Mouse (Mus musculus) neutrophil, adult 5-6 weeks (primary cell): ENCODE measurements around the gene Dlgap1. TPM values are rescaled to one million over a fixed set of nuclear protein-coding genes. Genes with fewer than 3 reads are reported as not detected.
"Not testable (repeated sequence)": the region's sequence is repeated elsewhere in the genome, so short reads cannot be mapped to it uniquely, and the experiment has no call there.

Source experiments
- ATAC-seq: fragments of 151-379, 151-347 bp; 2 replicates; pipeline ENCODE4 v1.8.0; 2017; ENCODE audit warnings: mild to moderate bottlenecking, moderate TSS enrichment; ENCODE audit not compliant: insufficient number of reproducible peaks, poor library complexity, low FRiP score, severe bottlenecking; ENCODE audit errors: extremely low read depth
- total RNA-seq: library from RNA; stranded (forward); fragments of 200-1000 nt; gene quantifications from 2 replicates; pipeline ENCODE4 v1.2.3, GENCODE M21; 2017

The Dlgap1 gene
- total RNA-seq, 1 experiment from 2014 or later: not detected

DNA sequence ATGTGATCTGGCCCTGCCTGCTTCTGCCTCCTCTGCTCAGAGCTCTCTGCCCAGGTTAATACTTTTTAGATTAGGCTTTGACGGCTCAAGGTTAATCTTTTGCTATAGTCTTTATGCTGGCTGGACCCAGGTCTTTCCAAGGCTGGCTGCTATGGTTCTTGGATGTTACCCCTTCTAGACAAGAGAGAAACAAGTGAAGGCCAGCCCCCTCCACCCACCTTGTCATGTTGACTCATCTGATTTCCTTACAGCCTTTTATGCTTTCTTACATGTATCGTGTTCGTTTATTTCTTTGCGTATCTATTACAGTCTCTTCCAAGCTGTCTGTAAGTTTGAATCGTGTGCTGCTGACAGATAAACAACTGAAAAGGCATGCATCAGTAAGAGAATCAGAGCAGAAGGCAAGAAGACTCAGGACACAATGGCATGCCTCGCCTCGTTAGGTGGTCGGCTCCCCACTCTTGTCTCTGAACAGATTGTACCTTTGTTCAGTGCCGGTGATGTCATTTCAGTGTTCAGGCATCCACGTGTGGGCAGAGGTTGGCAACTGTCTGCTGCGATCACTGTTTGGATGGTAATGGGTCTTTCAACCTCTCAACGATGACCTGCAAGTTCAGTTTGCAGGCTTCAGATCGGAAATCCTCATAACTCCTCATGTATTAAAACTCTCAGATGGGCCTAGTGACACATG lies 618.0 kb downstream of the Dlgap1 start:
- no peak for ATAC-seq

DNA sequence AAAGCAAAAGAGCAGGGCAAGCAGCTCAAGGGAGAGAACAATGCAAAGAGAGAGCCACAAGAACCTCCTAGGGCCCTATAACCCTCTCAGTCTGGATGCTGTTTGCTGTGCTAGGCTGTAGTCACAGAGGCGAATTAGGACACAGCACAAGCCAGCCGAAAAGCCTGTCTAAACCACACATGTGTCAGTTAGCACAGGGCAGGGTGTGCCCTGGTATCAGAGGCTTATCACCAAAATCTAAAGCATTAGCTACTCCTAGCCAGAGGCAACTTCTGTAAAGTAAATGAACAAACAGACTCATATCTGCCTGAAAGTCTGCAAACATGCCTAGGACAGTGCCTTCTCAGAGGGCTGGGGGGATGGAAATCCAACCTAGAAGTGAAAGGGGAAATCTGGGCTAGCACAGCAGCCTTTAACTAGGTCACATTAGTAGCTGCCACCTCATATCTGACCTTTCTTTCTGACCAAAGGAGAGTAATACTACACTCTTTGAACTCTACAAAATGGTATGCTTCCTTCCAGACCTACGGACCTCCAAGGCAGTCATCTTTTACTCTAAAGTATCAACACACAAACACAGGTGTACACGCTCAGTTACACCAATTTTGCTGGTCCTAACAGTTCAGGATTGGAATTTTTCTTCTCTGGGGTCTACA lies 619.2 kb downstream of the Dlgap1 start:
- not testable (repeated sequence) for ATAC-seq

DNA sequence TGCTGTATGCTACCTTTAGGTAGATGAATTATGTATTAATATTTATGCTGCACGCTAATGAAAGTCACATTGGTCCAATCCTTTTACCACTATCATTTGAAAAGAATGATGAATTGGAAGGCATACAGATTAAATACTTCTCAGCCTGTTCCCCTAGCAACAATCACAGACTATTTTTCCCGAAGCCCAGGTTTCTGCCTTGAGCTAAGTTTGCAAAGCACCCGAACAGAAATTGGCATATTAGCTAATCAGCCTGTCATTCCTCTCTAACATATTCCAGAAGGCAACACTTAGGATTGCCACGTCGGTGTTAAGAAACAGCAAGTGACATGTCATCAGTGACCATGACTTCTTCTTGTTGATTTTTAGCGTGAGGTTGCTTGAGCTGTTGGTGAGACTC lies 619.8 kb downstream of the Dlgap1 start:
- ATAC-seq: no peak

DNA sequence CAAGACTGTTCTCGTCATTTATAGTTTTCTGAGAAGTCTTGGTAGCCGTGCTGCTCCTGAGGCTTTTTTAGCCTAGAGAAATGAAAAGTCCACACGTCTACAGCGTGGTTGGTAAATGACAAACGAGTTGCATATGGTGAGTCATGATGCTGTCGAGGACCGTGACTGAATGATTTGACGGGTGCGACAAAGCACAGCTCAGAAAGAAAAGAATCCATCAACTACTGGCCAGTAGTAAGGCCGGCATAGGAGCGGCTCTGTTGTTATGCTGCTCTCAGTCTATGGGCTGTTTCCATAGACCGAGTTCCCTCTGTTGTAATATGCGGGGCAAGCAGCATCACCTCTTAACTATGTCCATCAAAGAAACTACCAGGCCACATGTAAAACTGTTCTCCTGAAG lies 620.3 kb downstream of the Dlgap1 start:
- ATAC-seq: no peak

DNA sequence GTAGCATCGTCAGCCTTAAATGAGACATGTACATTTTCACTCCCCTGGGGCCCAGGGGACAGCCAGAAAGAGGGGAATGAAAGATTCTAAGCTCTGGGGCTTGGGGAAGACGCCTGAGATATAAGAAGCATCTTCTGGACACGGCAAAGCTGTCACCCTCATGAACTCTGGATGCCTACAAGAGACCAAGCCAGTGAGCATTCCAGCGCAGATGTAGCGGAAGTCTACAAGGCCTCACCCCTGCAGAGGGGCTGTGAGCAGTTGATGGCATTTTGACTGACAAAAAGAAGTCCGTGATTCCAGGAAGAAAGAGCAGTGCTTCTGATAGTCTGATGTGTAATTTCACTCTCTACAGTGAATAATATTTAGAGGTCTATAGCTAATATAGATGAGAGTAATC lies 621.6 kb downstream of the Dlgap1 start:
- ATAC-seq: no peak

DNA sequence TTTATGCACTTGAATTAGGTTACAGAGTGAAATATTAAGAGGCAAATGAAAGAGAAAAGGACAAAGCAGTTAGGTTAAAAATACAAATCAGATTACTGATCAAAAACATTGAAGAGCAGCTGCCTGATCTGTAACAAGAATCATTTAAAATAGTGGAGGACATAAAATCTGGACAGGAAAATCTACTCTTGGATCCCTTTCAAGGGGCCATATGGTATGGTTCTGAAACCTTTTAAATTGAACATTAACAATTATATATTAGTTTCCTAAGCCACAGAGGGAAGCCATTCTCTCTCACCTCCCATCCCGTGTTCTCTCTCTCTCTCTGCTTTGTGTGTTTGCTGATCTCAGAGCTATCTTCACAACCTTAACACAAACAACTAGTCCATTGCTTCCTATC lies 625.4 kb downstream of the Dlgap1 start:
- ATAC-seq: no peak

DNA sequence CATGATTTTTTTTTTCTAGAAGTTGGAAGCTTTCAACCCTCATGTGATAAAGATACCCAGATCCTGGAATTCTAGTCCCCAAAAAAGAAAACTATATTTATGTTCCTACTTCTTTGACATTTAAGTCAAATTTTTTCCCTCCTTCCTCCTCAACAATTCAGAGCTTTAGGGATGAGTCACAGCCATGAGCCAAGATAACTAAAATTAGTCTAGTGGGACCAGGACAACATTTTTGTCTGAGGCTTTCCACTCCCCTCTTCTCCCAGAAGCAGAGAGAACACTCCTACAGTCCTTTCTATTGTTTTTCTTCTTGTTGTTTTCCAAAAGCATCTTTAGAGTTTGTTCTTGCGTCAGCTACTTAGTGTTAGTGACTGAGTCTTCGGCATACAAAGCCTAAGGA lies 627.5 kb downstream of the Dlgap1 start:
- no peak for ATAC-seq

DNA sequence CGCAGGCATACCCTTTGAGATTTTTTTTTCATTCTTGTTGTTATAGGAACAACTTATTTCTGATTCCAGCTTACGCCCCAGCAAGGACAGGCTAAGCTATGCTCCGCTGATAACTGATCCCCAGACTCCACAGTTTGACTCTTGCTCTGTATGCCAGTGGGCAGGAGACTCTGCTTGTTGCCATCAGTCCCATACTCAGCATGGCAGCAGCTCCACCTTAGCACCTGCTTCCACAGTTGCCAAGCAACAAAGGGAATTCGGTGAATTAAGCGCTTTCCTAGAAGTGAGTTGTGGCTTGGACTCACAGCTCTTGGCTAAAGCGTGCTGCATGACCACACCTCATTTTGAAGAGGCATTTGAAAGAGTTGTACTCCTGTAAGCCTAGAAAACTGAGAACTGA lies 631.6 kb downstream of the Dlgap1 start:
- ATAC-seq: no peak

DNA sequence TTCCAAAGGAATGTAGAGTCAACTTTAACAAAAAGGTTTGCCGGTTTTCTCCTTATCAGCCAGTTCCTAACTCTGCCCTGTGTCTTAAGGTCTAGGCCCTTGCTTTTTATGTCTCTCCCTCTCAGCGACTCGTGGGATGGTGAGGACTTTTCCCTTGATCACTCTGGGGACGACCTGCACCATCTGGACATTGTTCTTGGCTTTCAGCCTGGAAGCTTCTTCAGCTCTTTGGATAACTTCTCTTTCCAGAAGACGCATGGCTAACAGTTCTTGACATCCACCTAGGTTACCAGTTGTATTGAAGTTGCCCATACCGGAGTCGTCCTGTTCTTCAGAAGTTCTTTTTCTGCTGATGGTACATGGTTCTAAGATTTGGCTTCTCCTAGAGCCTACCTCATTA lies 633.2 kb downstream of the Dlgap1 start:
- no peak for ATAC-seq

DNA sequence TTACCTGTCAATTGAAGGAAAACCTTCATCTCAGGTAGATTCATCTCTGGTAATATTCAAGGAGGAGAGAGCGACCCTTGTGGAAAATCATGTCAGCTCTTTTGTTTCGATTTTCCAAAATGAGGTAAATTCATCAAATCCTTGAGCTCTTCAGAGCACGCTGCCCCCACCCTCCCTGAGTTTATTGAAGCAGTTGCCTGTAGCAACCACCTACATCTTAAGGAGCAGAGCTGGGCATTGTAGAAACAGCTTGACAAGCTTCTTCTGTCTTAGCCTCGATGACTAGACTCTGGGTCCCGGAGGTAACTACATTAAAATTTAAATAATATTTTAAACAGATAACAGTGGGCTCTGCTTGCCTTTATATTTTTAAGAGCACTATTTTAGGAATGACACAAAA lies 636.8 kb downstream of the Dlgap1 start:
- no peak for ATAC-seq

DNA sequence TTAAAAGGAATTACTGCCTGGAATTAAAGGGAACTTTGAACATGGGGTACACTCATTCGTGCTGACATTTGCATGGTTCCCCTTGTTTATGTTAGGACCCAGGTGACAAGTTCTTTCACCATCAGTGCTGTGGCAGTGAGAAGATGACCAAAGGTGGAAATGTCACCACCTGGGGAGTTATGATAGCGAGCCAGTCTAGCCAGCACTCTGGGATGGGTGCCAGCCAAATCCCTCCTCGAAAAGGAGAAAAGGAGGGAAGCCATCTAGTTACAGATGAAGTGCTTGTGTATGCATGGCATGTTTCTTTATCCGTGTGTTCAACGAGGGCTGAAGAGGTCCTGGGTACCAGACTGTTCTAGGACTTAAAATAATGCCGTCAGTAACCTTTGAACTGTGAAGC lies 643.3 kb downstream of the Dlgap1 start:
- ATAC-seq: no peak

DNA sequence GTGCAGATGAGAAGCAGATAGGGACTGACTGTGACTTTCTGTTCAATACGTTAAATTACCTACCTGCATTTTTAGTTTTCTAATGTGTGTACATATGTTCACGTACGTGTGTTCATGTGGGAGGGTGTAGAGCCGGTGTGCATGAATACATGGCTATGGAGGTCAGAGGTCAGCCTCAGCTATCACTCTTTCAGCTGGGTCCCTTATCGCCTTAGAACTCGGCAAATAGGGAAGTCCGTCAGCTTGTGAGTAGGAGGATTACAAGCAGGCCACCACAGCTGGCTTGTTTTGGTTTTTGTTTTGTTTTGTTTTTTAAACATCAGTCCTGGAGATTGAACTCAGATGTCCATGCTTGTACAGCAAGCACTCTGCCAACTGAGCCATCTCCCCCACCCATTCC lies 645.0 kb downstream of the Dlgap1 start:
- ATAC-seq: no peak

DNA sequence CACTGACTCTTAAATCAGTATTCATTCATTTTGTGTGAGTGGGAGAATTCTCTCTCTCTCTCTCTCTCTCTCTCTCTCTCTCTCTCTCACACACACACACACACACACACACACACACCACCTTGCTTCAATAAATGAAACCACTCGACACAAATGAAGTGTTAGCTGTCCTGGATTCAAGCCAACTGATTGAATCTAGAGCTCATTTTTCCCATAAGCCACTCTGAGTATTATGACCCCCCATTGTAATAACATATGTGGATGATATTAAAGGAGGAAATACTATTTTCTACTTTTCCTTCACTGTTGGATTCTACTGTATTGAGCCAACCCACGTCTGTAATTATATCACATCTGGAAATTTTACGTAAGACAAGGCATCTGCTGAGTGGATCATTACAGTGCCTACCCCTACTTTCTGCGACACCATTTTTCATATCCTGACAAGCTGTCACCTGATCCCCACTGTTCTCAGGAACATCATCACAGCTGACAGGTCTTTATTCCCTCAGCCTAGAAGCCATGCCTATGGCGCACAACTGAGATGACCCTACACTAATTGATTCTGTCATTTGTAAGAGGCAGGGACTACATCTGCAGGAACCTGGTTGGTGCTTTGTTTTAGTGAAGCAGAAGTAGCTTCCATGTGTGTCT lies 645.7 kb downstream of the Dlgap1 start:
- ATAC-seq: no peak

DNA sequence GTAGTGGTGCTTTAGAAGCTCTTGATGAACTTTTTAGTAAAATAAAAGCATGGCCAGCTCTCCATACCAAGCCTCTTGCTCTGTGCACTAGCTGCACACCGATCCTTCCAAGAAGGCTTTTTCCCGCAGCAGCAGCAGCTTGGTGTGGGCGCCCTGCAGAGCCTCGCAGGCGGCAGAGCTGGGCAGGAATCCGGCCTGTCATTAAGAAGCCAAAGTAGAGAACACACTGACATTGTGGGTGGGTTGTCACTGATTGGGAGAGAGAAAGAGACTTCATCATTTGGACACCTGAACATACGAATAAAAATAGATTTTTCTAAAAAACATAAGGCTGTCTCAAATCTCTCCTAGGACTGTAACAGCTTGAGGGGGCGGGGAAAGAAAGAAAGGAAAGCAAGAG lies 653.6 kb downstream of the Dlgap1 start:
- no peak for ATAC-seq

DNA sequence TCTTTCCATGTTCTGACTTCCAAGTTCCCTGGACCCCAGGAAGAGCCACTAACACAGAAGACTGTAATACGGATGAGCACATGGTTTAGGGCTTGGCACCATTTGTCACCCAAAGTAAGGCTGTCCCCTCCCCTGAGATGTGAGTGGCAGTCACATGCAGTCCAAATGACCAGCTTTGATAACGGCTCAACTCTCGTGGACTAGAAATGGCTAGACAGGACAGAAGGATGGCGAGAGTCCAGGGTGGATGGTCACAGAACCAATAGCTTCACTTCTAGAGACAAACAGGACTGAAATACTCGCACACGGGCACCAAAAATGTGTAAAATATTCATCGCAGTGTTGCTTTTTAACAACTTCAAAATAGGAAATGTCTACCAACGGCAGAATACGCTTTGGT lies 657.5 kb downstream of the Dlgap1 start:
- no peak for ATAC-seq

DNA sequence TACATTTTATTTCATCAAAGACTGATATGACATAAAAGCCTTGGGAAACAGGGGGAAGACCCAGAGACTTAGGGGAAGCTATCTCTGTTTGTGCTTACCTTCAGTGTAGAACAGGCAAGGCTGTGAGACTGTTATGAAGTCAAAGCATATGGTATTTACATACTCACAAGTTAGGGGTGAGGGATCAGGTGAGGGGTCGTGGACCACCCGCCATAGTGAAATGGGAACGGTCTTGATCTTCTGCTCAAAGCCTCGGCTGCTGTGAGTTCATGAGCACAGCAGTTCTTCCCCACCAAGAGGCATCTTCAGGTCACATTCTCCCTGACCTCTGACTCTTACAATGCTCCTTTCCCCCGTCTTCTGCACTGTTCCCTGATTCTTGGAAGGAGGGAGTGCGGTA lies 658.1 kb downstream of the Dlgap1 start:
- no peak for ATAC-seq

DNA sequence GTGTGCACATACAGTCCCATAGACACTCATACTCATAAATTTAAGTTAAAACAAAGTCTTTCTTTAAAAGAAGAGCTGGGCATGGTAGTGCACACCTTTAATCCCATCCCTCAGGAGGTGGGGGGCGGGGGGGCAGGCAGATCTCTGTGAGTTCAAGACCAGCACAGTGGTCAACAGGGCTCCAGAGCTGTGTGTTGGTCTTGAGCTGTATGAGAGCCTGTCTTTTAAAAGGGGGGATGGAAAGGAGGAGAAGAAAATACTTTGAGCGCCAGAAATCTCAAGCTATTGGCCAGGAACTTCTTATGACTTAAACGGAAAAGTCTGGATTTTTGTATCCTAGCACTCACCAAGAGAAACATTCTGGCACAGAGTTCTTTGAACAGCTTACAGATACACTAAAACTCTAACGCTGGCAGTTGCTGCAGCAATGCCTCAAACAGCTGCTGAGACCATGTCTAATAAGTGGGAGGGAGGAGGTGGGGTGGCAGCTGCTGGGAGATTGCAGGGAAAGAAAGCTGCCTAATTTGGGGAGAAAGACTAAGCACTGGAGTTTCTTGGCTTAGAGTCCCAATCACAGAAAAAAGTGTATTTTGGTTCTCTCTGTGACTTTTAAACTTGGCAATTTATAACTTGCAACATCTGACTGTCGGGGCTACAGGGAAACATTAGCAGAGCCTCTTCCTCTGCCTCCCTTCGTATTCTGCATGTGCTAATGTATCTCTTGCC lies 660.9 kb downstream of the Dlgap1 start:
- ATAC-seq: no peak

DNA sequence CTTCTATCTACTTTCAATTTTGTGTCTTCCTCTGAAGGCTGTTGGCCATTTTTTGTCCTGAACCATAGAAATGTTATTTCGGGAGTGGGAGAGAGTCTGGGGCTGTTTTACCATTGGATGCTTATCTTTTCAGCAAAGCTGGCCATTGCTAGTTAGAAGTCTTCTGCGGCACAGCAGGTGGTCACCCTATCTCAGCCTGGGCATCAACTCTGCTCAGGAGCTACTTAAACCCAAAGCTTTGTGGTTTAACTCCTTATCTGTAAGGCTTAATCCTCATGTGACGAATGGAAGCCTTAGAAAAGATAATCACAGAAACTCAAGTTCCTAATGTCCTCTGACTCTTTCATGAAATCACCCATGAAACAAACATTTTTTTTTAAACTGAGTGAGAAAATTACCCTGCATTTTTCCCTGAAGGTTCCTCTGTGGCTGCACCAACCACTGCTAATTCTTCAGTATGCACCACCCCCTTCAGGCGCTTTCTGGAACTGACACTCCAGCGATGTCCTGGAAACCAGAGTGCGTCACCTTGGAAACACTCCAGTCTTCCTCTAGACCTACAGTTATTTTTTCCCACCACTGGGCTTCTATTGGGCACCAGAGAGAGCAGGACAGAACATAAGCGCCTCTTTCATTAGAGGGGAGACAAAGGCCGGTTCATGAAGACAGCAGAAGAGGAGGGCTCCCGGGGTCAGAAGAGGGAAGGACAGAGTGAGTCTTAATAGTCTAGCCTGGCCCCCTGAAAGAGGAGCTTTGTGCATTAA lies 664.5 kb downstream of the Dlgap1 start:
- no peak for ATAC-seq

DNA sequence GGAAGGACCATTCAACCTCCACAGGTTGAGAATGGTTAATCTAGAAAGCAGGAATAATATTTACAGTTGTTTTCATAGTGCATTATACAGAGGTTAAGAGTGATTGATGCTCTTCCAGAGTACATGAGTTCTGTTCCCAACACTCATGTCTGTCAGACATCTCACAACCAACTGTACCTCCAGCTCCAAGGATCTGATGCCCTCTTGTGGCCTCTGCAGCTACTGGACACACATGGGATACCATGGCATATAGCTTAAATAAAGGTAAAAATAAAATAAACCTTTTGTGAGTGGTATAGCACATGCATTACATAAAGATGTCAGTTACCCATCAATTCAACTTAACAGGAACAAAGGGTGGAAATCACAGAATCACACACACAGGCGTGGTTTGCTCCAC lies 674.3 kb downstream of the Dlgap1 start:
- no peak for ATAC-seq
